Comparison of ENCODE assay signal across 21 mouse cellular contexts in genomic region chr1:75327461-75327860, GRCm38 (mm10). TPM values are rescaled to one million over a fixed set of nuclear protein-coding genes. Genes with fewer than 3 reads are reported as not detected.
DNase-seq lines count a peak whose midpoint lies in the region; TF ChIP-seq lines count a peak whose summit lies in the region.
"Had no signal": no experiment of that assay in that cellular context is flagged by ENCODE, and none has a peak within 500 bp of the region (broad histone marks: within the 10 kb centered on the region; RNA-seq: fewer than 3 reads in every experiment).

No protein-coding gene starts in this region.

- 0 out of 2 replicates have a peak, but pooled peaks cover 4% of the 10 kb centered on the region for H3K27me3 ChIP-seq in E14TG2a.4 (ENCODE audit: insufficient read depth, low read length)
- H3K27me3 ChIP-seq: heart, embryonic 12.5 days had no signal

- peaks cover 11% of the 10 kb centered on the region for H3K4me1 ChIP-seq in E14TG2a.4 (replicated peaks; ENCODE audit: low read depth, low read length)
- H3K4me1 ChIP-seq: forebrain, embryonic 10.5 days; hindbrain, embryonic 10.5 days; hindbrain, embryonic 15.5 days had no signal

- no peak for DNase-seq in layer of hippocampus, adult 2 months (ENCODE audit: low spot score in 2 of 2)
- DNase-seq in layer of hippocampus, postnatal 36 days: no peak
- peak; percentile 47 for DNase-seq in ES-CJ7 (ENCODE audit: low read depth, low spot score)
- peak; percentile 23 for DNase-seq in ZHBTc4 (ENCODE audit: low read depth, low spot score)
- no peak for DNase-seq in adrenal gland, adult (ENCODE audit: inconsistent age in 2 of 2, low spot score in 1 of 2)
- no peak for DNase-seq in urinary bladder, postnatal 36 days (ENCODE audit: low spot score in 2 of 2)
- DNase-seq: adrenal gland, postnatal 14 days; cerebellum, adult 11-12 months; cerebellum, adult 9-10 months; cerebellum, postnatal 36 days; heart, adult 18-20 months had no signal

- TF ChIP-seq CTCF in layer of hippocampus, adult 2 months (conservative IDR thresholded peaks at IDR 0.05): peak; percentile 25
- TF ChIP-seq CTCF in E14TG2a.4 (conservative IDR thresholded peaks at IDR 0.05; ENCODE audit: low read length): peak; percentile 28

- H3K4me3 ChIP-seq in layer of hippocampus, adult 2 months: no peak overlapping the region
- no peak overlapping the region for H3K4me3 ChIP-seq in E14TG2a.4 (replicated peaks; ENCODE audit: low read length)
- H3K4me3 ChIP-seq: embryonic facial prominence, embryonic 10.5 days; erythroblast, embryonic 14.5 days; forebrain, embryonic 10.5 days; heart, embryonic 12.5 days; hindbrain, embryonic 10.5 days; hindbrain, embryonic 15.5 days had no signal

- H3K27ac ChIP-seq in layer of hippocampus, adult 2 months: no peak overlapping the region
- H3K27ac ChIP-seq: embryonic facial prominence, embryonic 10.5 days; forebrain, embryonic 10.5 days; hindbrain, embryonic 10.5 days; hindbrain, embryonic 15.5 days had no signal

- no peaks in the 10 kb centered on the region for H3K36me3 ChIP-seq in E14TG2a.4 (ENCODE audit: insufficient read depth, low read length)
- H3K36me3 ChIP-seq: embryonic facial prominence, embryonic 10.5 days; forebrain, embryonic 10.5 days; heart, embryonic 12.5 days; hindbrain, embryonic 10.5 days; hindbrain, embryonic 15.5 days had no signal

- peaks cover 6% of the 10 kb centered on the region; the same call in 1 of the 2 replicates for H3K9me3 ChIP-seq in E14TG2a.4 (ENCODE audit: low read length)
- H3K9me3 ChIP-seq: forebrain, embryonic 10.5 days; heart, embryonic 12.5 days; hindbrain, embryonic 15.5 days had no signal

RNA-seq across cellular contexts. Expression of gene Dnpep, which starts 9.7 kb away (rescaled TPM):
- total RNA-seq in layer of hippocampus, adult 2 months (2021): 10 to 100 TPM; 49.1 to 50.0 TPM
- 10 to 100 TPM; 39.4 to 46.7 TPM for total RNA-seq in layer of hippocampus, postnatal 36 days (2021)

RNA-seq across cellular contexts. Expression of gene Des, which starts 32.7 kb away (rescaled TPM):
- total RNA-seq in layer of hippocampus, adult 2 months (2021): under 1 TPM; 0.88 to 1.00 TPM
- 1 to 10 TPM in 1 of 2 experiments, under 1 TPM in 1; 0.72 to 1.1 TPM for total RNA-seq in layer of hippocampus, postnatal 36 days (2021)

RNA-seq across cellular contexts. Expression of gene Speg, which starts 47.6 kb away (rescaled TPM):
- total RNA-seq in layer of hippocampus, adult 2 months (2021): 100 to 1,000 TPM; 168 to 179 TPM
- total RNA-seq in layer of hippocampus, postnatal 36 days (2021): 100 to 1,000 TPM; 166 to 180 TPM

RNA-seq across cellular contexts. Expression of gene Resp18, which starts 49.2 kb away (rescaled TPM):
- total RNA-seq in layer of hippocampus, adult 2 months (2021): 100 to 1,000 TPM in 1 of 2 experiments, 10 to 100 TPM in 1; 82.5 to 106 TPM
- 100 to 1,000 TPM in 1 of 2 experiments, 10 to 100 TPM in 1; 81.7 to 106 TPM for total RNA-seq in layer of hippocampus, postnatal 36 days (2021)
- total RNA-seq: gastrocnemius, adult 8-10 months; gastrocnemius, postnatal 4 days; heart, adult 18-20 months; heart, postnatal 25 days had no signal

Comparison
In these comparisons a context has a peak if more than half of its experiments do, and no peak if none do; other contexts are left out.
1. DNase-seq: peak in ES-CJ7 (single experiment) and ZHBTc4 (single experiment); none in layer of hippocampus, adult 2 months (0 of 2), layer of hippocampus, postnatal 36 days (0 of 2), adrenal gland, adult (0 of 2) and urinary bladder, postnatal 36 days (0 of 2).